Mouse (Mus musculus) embryonic facial prominence, embryonic 11.5 days (tissue): Measurements from ENCODE around the gene Eif4e1b. TPM values are rescaled to one million over a fixed set of nuclear protein-coding genes. Genes with fewer than 3 reads are reported as not detected.

Source experiments
- ATAC-seq: fragments of 200-750 bp; cut with Nextera tagmentation; replicated peaks from 2 replicates; pipeline ENCODE4 v1.8.0; 2017; ENCODE audit warnings: low read depth; ENCODE audit not compliant: insufficient number of reproducible peaks, low FRiP score, low TSS enrichment
- DNase-seq: peaks from one replicate; pipeline ENCODE4 v3.0.0-alpha.2; 2015; ENCODE audit warnings: low spot score
- H3K27ac ChIP-seq: fragments of 300-500 bp; sonication (generic); replicated peaks from 2 replicates; pipeline ENCODE4 v1.5.1; 2014; ENCODE audit warnings: mild to moderate bottlenecking, low read depth, low read length, control low read depth
- H3K27me3 ChIP-seq: fragments of 300-500 bp; sonication (generic); 2 replicates; pipeline ENCODE4 v1.6.1; 2014; ENCODE audit warnings: mild to moderate bottlenecking, low read length, moderate library complexity, mixed read lengths; ENCODE audit not compliant: control insufficient read depth, insufficient read depth
- H3K36me3 ChIP-seq: fragments of 300-500 bp; sonication (generic); replicated peaks from 2 replicates; pipeline ENCODE4 v1.6.1; 2014; ENCODE audit warnings: low read depth, mild to moderate bottlenecking, low read length, moderate library complexity, mixed read lengths; ENCODE audit not compliant: control insufficient read depth, insufficient read depth
- H3K4me1 ChIP-seq: fragments of 300-500 bp; sonication (generic); 2 replicates; pipeline ENCODE4 v1.6.1; 2014; ENCODE audit warnings: low read length, mixed read lengths; ENCODE audit not compliant: control insufficient read depth, insufficient read depth
- H3K4me2 ChIP-seq: fragments of 300-500 bp; sonication (generic); 2 replicates; pipeline ENCODE4 v1.6.1; 2014; ENCODE audit warnings: low read depth, mild to moderate bottlenecking, control low read depth, low read length, moderate library complexity
- H3K4me3 ChIP-seq: fragments of 300-500 bp; sonication (generic); 2 replicates; pipeline ENCODE4 v1.5.1; 2014; ENCODE audit warnings: low read depth, low read length, control low read depth
- H3K9ac ChIP-seq: fragments of 300-500 bp; sonication (generic); replicated peaks from 2 replicates; pipeline ENCODE4 v1.6.1; 2014; ENCODE audit warnings: mild to moderate bottlenecking, control low read depth, low read length
- H3K9me3 ChIP-seq: fragments of 300-500 bp; sonication (generic); replicated peaks from 2 replicates; pipeline ENCODE4 v1.6.1; 2016; ENCODE audit warnings: mild to moderate bottlenecking, low read length, inconsistent platforms, mixed read lengths; ENCODE audit not compliant: control insufficient read depth
- WGBS: fragments of 180-500 bp; shearing (Covaris S2); extraction: QIAGEN DNeasy Blood & Tissue Kit; methylation state at CpG from one replicate; pipeline ENCODE4 v1.1.7; 2014; 5-methylcytosine and 5-hydroxymethylcytosine counted together
- polyA plus RNA-seq: library from polyadenylated mRNA; unstranded; fragments of >200 nt; fragmentation: Nextera tagmentation; extraction: Ambion mirVana; gene quantifications from 2 replicates; pipeline ENCODE4 v1.2.1, GENCODE M21; 2014

Eif4e1b gene
- not detected in 2 replicates for polyA plus RNA-seq

DNA sequence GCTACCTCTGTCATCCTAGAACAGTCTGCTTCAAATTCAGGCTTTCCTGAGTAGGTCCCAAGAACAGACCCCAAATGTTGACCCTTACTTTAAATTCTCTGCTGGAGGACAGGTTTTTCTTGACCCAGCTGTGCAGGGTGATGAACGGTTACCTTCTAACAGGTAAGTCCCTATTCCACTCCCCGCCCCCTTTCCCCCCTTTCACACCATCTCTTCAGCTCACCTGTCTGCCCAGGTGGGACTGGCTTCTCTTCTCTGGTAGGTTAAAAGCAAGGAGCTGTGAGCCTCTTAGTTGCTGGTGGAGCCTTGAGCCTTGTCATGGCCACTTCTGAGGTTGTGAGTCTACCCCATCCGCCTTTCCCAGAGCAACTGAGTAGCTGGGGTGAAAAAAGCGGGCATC, at the start of gene Eif4e1b:
Gene Eif4e1b (plus strand): TSS at position 301 of the 400 bp plus-strand sequence.
- H3K36me3 ChIP-seq = no peaks in the 10 kb centered on the region
- DNase-seq (no peak), ATAC-seq (no peak)
- 79% methylated on average over 4 of the region's 4 CpGs for WGBS
- no peak within 1 kb of the TSS for H3K4me3 ChIP-seq
- H3K9ac ChIP-seq = no peak within 1 kb of the TSS
- no peaks in the 10 kb centered on the region for H3K27me3 ChIP-seq
- H3K4me1 ChIP-seq = no peaks in the 10 kb centered on the region
- no peak within 1 kb of the TSS for H3K4me2 ChIP-seq
- H3K27ac ChIP-seq = no peak within 1 kb of the TSS
- no peaks in the 10 kb centered on the region for H3K9me3 ChIP-seq

DNA sequence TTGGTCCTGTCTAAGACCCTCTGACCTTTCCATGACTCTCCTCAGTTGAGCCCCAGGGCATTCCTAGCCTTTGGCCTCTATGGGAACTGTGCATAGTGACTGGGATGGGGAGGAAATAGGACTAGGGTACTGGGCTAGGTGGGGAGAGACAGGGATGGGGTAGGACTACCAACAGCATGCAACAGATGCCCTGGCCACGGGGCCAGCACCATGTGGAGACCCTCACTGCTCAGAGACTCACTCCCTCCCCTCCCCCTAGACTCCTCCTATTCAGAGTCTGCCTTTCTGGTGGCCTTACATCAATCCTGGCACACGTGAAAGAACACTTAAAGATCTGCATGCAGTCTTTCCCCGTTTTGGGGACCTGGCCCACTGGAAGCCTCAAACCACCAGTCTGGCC, 46.9 kb upstream of the Eif4e1b start:
- 20% methylated on average over 3 of the region's 3 CpGs for WGBS
- H3K27me3 ChIP-seq = peaks cover 36% of the 10 kb centered on the region
- no peak overlapping the region for H3K4me3 ChIP-seq
- no peak overlapping the region for H3K9ac ChIP-seq
- no peaks in the 10 kb centered on the region; the same call in none of the 2 replicates for H3K4me1 ChIP-seq
- H3K4me2 ChIP-seq = no peak overlapping the region
- no peaks in the 10 kb centered on the region; the same call in 1 of the 2 replicates for H3K36me3 ChIP-seq
- no peaks in the 10 kb centered on the region for H3K9me3 ChIP-seq
- ATAC-seq (no peak), DNase-seq (no peak)
- no peak overlapping the region for H3K27ac ChIP-seq

DNA sequence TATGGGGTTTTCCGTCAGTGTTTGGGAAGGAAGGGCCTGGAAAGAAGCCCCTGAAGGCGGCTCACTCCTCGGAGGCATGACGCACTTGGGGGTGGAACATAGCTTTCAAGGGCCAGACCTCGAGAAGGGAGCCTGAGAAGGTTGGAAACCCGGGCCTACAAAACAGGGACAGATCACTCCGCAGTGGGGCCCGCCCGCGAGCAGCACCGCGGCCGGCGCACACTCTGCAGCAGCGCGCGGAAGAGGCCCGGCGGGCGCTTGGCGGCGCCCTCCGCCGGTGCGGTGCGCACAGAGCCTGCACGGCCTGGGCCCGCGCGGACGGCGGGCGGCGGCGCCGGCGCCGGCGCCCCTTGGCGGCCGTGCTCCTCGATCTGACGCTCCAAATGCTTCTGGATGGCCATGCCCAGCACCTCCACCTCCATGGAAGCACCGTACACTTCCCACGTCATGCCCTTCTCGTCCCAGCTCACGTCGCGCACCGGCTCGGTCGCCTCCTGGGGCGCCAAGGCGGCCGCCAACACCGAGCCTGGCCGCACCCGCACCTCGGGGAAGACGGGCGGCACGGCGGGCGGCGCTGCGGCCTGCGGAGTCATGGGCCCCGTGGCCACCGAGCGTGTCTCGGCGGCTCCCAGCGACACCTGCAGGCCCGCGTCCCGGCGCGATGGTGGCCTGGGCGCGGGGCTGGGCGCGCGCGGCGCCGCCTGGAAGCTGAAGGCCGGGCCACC, 46.1 kb upstream of the Eif4e1b start:
- H3K9ac ChIP-seq = 0 out of 2 replicates have a peak overlapping the region, but pooled peaks have one; percentile 13
- H3K4me2 ChIP-seq = peak overlapping the region; percentile 65
- no peaks in the 10 kb centered on the region for H3K9me3 ChIP-seq
- H3K4me1 ChIP-seq = no peaks in the 10 kb centered on the region; the same call in none of the 2 replicates
- peaks cover 36% of the 10 kb centered on the region for H3K27me3 ChIP-seq
- H3K4me3 ChIP-seq = peak overlapping the region; percentile 38
- DNase-seq (peak; percentile 70), ATAC-seq (no peak; the same call in 1 of the 2 replicates)
- no peak overlapping the region for H3K27ac ChIP-seq
- WGBS = 1% methylated on average over 54 of the region's 87 CpGs
- H3K36me3 ChIP-seq = no peaks in the 10 kb centered on the region; the same call in 1 of the 2 replicates

DNA sequence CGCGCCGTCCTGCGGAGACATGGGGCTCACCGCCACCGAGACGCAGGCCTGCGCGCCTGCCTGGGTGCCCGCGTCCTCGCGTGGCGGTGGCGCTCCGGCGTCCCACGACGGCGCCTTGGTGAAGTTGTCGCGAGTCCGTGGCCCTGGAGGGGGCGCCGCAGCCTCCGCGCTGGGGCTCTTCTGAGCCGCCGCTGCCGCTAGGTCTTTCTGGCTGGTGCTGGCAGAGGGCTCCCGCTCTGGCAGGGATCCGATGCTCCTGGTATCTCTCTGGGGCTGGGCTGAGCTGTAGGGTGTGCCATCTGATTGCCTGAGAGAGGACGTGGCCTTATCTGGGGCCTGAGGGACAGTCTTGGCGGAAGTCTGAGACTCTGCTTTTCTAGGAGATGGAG, 45.6 kb upstream of the Eif4e1b start:
- Histone ChIP-seq H3K9ac (no peak overlapping the region), H3K36me3 (no peaks in the 10 kb centered on the region; the same call in 1 of the 2 replicates), H3K27ac (no peak overlapping the region), H3K4me2 (peak overlapping the region; percentile 65), H3K27me3 (peaks cover 36% of the 10 kb centered on the region), H3K9me3 (no peaks in the 10 kb centered on the region), H3K4me1 (no peaks in the 10 kb centered on the region; the same call in none of the 2 replicates), H3K4me3 (peak overlapping the region; percentile 38)
- ATAC-seq (no peak), DNase-seq (peak; percentile 10)
- WGBS = 2% methylated on average over 31 of the region's 34 CpGs

DNA sequence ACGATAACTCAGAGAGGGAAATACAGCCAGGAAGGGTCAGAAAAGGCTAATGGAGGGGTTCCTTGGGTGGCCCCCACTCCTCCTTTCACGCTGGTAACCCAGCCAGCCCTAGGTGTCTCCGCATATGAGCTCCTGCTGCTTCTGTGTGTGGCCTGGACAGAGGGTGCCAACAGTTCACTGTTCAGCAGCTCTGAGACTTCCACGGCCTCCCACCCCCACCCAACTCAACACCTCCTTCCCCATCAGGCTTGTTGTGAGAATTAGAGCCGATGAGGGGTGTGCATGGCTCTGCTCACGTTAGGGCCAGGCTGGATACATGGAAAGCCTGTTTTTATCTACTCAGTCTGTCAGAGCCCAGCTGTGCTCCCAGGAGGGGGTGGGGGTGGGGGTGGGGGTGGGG, 37.7 kb upstream of the Eif4e1b start:
- WGBS = 37% methylated on average over 6 of the region's 6 CpGs
- DNase-seq = no peak
- Histone ChIP-seq H3K27ac (no peak overlapping the region), H3K27me3 (peaks cover 25% of the 10 kb centered on the region), H3K4me1 (no peaks in the 10 kb centered on the region), H3K4me2 (no peak overlapping the region), H3K4me3 (no peak overlapping the region), H3K9me3 (no peaks in the 10 kb centered on the region), H3K36me3 (no peaks in the 10 kb centered on the region; the same call in 1 of the 2 replicates), H3K9ac (no peak overlapping the region)
- ATAC-seq = no peak

DNA sequence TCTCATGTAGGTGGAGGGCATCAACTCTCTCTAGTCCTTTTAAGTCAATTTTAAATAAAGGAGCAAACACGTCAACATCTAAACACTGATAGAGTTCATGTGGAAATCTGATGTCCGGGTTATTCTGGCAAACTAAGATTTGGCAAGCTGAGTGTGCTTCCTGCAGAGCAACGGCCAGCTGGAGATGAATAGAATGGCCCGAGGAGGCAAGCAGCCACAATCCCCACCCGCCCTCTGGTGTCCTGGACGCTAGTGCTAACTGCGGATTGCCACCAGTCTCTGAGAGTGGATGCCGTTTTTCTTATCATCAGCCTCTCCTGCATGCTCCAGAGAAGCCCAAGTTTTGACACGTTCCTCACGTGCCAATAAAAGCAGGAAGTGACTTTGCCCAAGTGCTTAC, 36.9 kb upstream of the Eif4e1b start:
- Histone ChIP-seq H3K9ac (no peak overlapping the region), H3K4me1 (no peaks in the 10 kb centered on the region), H3K27ac (no peak overlapping the region), H3K4me2 (no peak overlapping the region), H3K4me3 (no peak overlapping the region), H3K27me3 (peaks cover 25% of the 10 kb centered on the region), H3K9me3 (no peaks in the 10 kb centered on the region), H3K36me3 (no peaks in the 10 kb centered on the region)
- DNase-seq = no peak
- ATAC-seq = no peak
- 37% methylated on average over 10 of the region's 10 CpGs for WGBS

DNA sequence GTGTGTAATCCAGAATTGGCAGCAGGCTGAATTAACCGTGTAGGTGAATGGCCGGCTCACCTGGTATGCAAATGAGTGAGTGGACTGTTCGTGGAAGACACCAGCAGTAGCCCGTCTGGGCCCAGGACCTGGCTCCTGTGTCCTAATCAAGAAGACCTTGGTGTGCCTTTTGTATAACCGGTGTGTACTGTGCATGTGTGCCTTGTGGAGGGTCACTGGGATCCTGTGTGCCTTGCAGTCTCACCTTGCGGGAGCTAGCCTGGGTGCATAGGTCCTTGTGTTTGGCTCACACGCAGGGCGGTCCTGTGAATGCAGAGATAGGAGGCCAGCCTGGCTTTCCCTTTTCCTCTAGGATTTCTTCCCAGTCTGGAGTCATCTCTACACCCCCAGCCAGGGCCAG, 35.6 kb upstream of the Eif4e1b start:
- H3K9ac ChIP-seq = no peak overlapping the region
- DNase-seq = no peak
- no peaks in the 10 kb centered on the region for H3K9me3 ChIP-seq
- no peaks in the 10 kb centered on the region for H3K36me3 ChIP-seq
- peaks cover 25% of the 10 kb centered on the region for H3K27me3 ChIP-seq
- WGBS = 81% methylated on average over 8 of the region's 8 CpGs
- no peak overlapping the region for H3K4me3 ChIP-seq
- no peak overlapping the region for H3K4me2 ChIP-seq
- no peak for ATAC-seq
- H3K4me1 ChIP-seq = no peaks in the 10 kb centered on the region
- no peak overlapping the region for H3K27ac ChIP-seq

DNA sequence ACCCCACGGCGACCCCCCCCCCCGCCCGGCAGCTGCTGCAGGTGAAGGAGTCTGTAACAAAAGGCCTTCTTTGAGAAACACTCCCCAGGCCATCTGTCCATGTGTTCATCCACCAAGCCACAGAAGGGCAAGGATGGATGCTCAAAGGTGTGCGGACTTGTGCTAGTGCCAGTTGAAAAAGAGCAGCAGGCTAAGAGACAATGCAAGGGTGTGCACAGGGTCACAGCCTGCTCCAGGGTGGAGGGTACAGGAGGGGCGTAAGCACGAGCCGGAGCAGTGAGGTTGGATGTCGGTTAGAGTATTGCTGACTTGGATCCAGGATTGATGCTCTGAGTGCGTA, 35.1 kb upstream of the Eif4e1b start:
- Histone ChIP-seq H3K27me3 (peaks cover 25% of the 10 kb centered on the region), H3K27ac (no peak overlapping the region), H3K36me3 (no peaks in the 10 kb centered on the region), H3K9me3 (no peaks in the 10 kb centered on the region), H3K4me3 (peak overlapping the region; percentile 55), H3K9ac (no peak overlapping the region), H3K4me1 (no peaks in the 10 kb centered on the region), H3K4me2 (peak overlapping the region; percentile 92)
- DNase-seq = no peak
- ATAC-seq = 0 out of 2 replicates have a peak, but pooled peaks have one; percentile 17
- WGBS = 54% methylated on average over 10 of the region's 10 CpGs
